Mouse (Mus musculus) heart, postnatal 0 days (tissue): ENCODE measurements at regions not wholly inside any gene's neighbourhood (a gene's known extent, or its start where the extent isn't known, plus 50 kb on each side); places are given as distances from the start of the nearest gene placed in this dataset.

Source experiments
- ATAC-seq: fragments of 200-750 bp; cut with Nextera tagmentation; 2 replicates; pipeline ENCODE4 v1.8.0; 2017; ENCODE audit warnings: low read depth, moderate number of reproducible peaks, moderate library complexity; ENCODE audit not compliant: insufficient read depth
- DNase-seq: peaks from one replicate; pipeline ENCODE4 v3.0.0-alpha.2; 2016; ENCODE audit warnings: low spot score
- H3K27ac ChIP-seq: fragments of 300-500 bp; sonication (generic); 2 replicates; pipeline ENCODE4 v1.5.1; 2014; ENCODE audit warnings: low read depth, mild to moderate bottlenecking
- H3K27me3 ChIP-seq: fragments of 300-500 bp; sonication (generic); 2 replicates; pipeline ENCODE4 v1.6.1; 2014; ENCODE audit warnings: low read length, mixed read lengths; ENCODE audit not compliant: control insufficient read depth, insufficient read depth
- H3K36me3 ChIP-seq: fragments of 300-500 bp; sonication (generic); replicated peaks from 2 replicates; pipeline ENCODE4 v1.6.1; 2014; ENCODE audit warnings: low read length, mixed read lengths; ENCODE audit not compliant: control insufficient read depth, insufficient read depth
- H3K4me1 ChIP-seq: fragments of 300-500 bp; sonication (generic); 2 replicates; pipeline ENCODE4 v1.6.1; 2014; ENCODE audit warnings: antibody characterized with exemption; ENCODE audit not compliant: control insufficient read depth, insufficient read depth
- H3K4me2 ChIP-seq: fragments of 300-500 bp; sonication (generic); 2 replicates; pipeline ENCODE4 v1.6.1; 2014; ENCODE audit warnings: low read depth, mild to moderate bottlenecking, low read length, moderate library complexity
- H3K4me3 ChIP-seq: fragments of 300-500 bp; sonication (generic); 2 replicates; pipeline ENCODE4 v1.5.1; 2014; ENCODE audit warnings: low read depth, low read length
- H3K9ac ChIP-seq: fragments of 300-500 bp; sonication (generic); replicated peaks from 2 replicates; pipeline ENCODE4 v1.6.1; 2014; ENCODE audit warnings: low read depth, low read length, mixed read lengths
- H3K9me3 ChIP-seq: fragments of 300-500 bp; sonication (generic); replicated peaks from 2 replicates; pipeline ENCODE4 v1.6.1; 2016; ENCODE audit warnings: low read length; ENCODE audit not compliant: control insufficient read depth
- CTCF ChIP-seq: IDR thresholded peaks from 2 replicates; pipeline ENCODE4 v1.5.1; 2016; ENCODE audit warnings: antibody characterized with exemption, control low read depth, low read depth
- EP300 ChIP-seq: IDR thresholded peaks from 2 replicates; pipeline ENCODE4 v1.6.1; 2016; ENCODE audit warnings: antibody characterized with exemption, low read depth
- WGBS: fragments of 180-500 bp; shearing (Covaris S2); extraction: QIAGEN DNeasy Blood & Tissue Kit; methylation state at CpG from one replicate; pipeline ENCODE4 v1.1.7; 2014; 5-methylcytosine and 5-hydroxymethylcytosine counted together

- Histone ChIP-seq H3K4me1 (no peaks in the 10 kb centered on the region), H3K9me3 (no peaks in the 10 kb centered on the region), H3K36me3 (no peaks in the 10 kb centered on the region), H3K27ac (no peak overlapping the region), H3K9ac (no peak overlapping the region), H3K4me2 (no peak overlapping the region), H3K4me3 (no peak overlapping the region), H3K27me3 (no peaks in the 10 kb centered on the region)
- TF ChIP-seq EP300, result no peak
- TF ChIP-seq CTCF, result no peak
- WGBS, result 86% methylated on average over 5 of the region's 5 CpGs
- no peak for DNase-seq
- ATAC-seq, result no peak
Measured at GRCm38 (mm10) chr16:77355260-77355659, 246.6 kb downstream of the Gm11146 start.

GRCm38 (mm10) chr16:77354201-77354712 is 247.6 kb downstream of the Gm11146 start:
- 86% methylated on average over 3 of the region's 3 CpGs for WGBS
- no peak for DNase-seq
- Histone ChIP-seq H3K9me3 (no peaks in the 10 kb centered on the region), H3K27me3 (no peaks in the 10 kb centered on the region), H3K4me1 (no peaks in the 10 kb centered on the region), H3K4me2 (no peak overlapping the region), H3K4me3 (no peak overlapping the region), H3K9ac (no peak overlapping the region), H3K27ac (no peak overlapping the region), H3K36me3 (no peaks in the 10 kb centered on the region)
- TF ChIP-seq CTCF (no peak), EP300 (no peak)
- no peak for ATAC-seq

- DNase-seq (peak; percentile 33), ATAC-seq (no peak)
- Histone ChIP-seq H3K4me2 (no peak overlapping the region), H3K27me3 (no peaks in the 10 kb centered on the region), H3K27ac (0 out of 2 replicates have a peak overlapping the region, but pooled peaks have one; percentile 20), H3K4me3 (no peak overlapping the region), H3K36me3 (no peaks in the 10 kb centered on the region), H3K9me3 (no peaks in the 10 kb centered on the region), H3K9ac (no peak overlapping the region), H3K4me1 (peaks cover 5% of the 10 kb centered on the region; the same call in 1 of the 2 replicates)
- 33% methylated on average over 7 of the region's 7 CpGs for WGBS
- TF ChIP-seq EP300, result no peak
- no peak for TF ChIP-seq CTCF
Measured at GRCm38 (mm10) chr16:77346128-77346527, 255.8 kb downstream of the Gm11146 start.

- DNase-seq, result no peak
- no peak for TF ChIP-seq CTCF
- no peak for TF ChIP-seq EP300
- ATAC-seq, result no peak
- H3K4me3 ChIP-seq, result no peak overlapping the region
- no peaks in the 10 kb centered on the region for H3K9me3 ChIP-seq
- H3K36me3 ChIP-seq, result 0 out of 2 replicates have a peak, but pooled peaks cover 7% of the 10 kb centered on the region
- H3K4me2 ChIP-seq, result no peak overlapping the region
- 0 out of 2 replicates have a peak overlapping the region, but pooled peaks have one; percentile 30 for H3K27ac ChIP-seq
- WGBS, result 87% methylated on average over 6 of the region's 6 CpGs
- no peaks in the 10 kb centered on the region for H3K4me1 ChIP-seq
- no peak overlapping the region for H3K9ac ChIP-seq
- no peaks in the 10 kb centered on the region for H3K27me3 ChIP-seq
Measured at GRCm38 (mm10) chr16:77332285-77332684, 269.6 kb downstream of the Gm11146 start.

GRCm38 (mm10) chr16:77330996-77331395 is 270.9 kb downstream of the Gm11146 start:
- ATAC-seq (peak; percentile 76), DNase-seq (peak; percentile 88)
- H3K9me3 ChIP-seq, result no peaks in the 10 kb centered on the region
- TF ChIP-seq CTCF, result no peak
- peak; percentile 69 for TF ChIP-seq EP300
- 7% methylated on average over 8 of the region's 8 CpGs for WGBS
- no peaks in the 10 kb centered on the region for H3K4me1 ChIP-seq
- H3K9ac ChIP-seq, result peak overlapping the region; percentile 76
- peak overlapping the region; percentile 56 for H3K4me3 ChIP-seq
- H3K27me3 ChIP-seq, result no peaks in the 10 kb centered on the region
- H3K4me2 ChIP-seq, result peak overlapping the region; percentile 66
- 0 out of 2 replicates have a peak, but pooled peaks cover 7% of the 10 kb centered on the region for H3K36me3 ChIP-seq
- H3K27ac ChIP-seq, result peak overlapping the region; percentile 91
